Mouse (Mus musculus): ENCODE results near the gene Hoxa10. TPM values are rescaled to one million over a fixed set of nuclear protein-coding genes. Genes with fewer than 3 reads are reported as not detected.

The Hoxa10 gene
- total and polyA plus RNA-seq, 3 experiments = not detected

DNA sequence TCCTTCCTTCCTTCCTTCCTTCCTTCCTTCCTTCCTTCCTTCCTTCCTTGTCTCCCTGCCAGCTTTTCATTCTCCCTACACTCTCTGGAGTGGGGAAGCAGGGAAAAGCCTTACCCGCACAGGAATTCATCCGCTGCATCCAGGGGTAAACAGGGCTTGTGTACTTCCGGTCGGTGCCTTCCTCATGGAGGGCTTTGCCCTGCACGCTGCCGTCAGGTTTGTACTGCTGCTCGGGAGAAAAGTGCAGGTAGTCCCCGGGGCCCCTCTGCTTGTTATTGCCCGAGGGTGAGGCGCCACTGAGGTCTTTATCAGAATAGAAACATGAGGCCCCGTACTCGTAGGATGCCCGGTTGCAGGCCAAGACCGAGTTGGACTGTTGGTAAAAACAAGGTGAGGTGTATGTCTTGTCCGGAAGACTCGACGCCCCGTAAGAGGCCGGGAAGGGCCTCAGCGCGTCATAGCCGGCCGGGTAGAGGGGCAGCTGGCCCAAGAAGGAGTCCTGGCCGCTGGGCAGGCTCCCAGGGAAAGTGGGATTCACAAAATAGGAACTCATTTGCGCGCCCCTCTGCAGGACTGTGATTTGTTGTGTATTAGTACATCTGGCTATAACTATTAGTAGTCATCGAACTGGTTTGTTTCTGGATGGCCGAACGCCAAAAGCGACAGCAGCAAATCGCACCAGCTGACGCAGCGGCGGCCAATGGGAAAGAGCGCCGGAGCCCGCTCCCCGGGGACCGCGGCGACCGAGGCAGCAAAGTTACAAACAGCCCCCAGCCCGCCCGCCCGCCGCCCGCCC, 32.4 kb downstream of the Hoxa10 start, which contains the start of gene Hoxa6:
Hoxa6 (minus strand) TSS at position 651 of the 796 bp plus-strand sequence.
- no peaks in the 10 kb centered on the region for H3K4me1 ChIP-seq (ENCODE audit: control insufficient read depth in 1 of 2, insufficient read depth in 2 of 2, low read length in 2 of 2)
- H3K4me3 ChIP-seq (ENCODE audit: control insufficient read depth in 1 of 2, insufficient read depth in 1 of 2, low read depth in 2 of 2, low read length in 2 of 2) = no peak within 1 kb of the TSS
- DNase-seq (ENCODE audit: low read depth, low spot score) = no peak
- H3K27me3 ChIP-seq (ENCODE audit: control insufficient read depth in 1 of 2, insufficient read depth in 2 of 2, low read length in 2 of 2) = no peaks in the 10 kb centered on the region
- no peak for TF ChIP-seq ETS1 (IDR thresholded peaks at IDR 0.05; ENCODE audit: low read depth, low read length)
- no peak for TF ChIP-seq GATA1 (IDR thresholded peaks at IDR 0.05; ENCODE audit: low read depth, low read length)
- TF ChIP-seq TAL1 (IDR thresholded peaks at IDR 0.05; ENCODE audit: low read length) = no peak
- TF ChIP-seq KAT2A (conservative IDR thresholded peaks at IDR 0.05; ENCODE audit: low read depth, low read length) = no peak
- no peak for TF ChIP-seq RAD21 (IDR thresholded peaks at IDR 0.05; ENCODE audit: low read depth, low read length)
- TF ChIP-seq MAFK (IDR thresholded peaks at IDR 0.05; ENCODE audit: borderline replicate concordance, low read depth, low read length) = no peak
- TF ChIP-seq MYC (IDR thresholded peaks at IDR 0.05; ENCODE audit: low read depth, low read length) = no peak
- TF ChIP-seq CHD2 (IDR thresholded peaks at IDR 0.05; ENCODE audit: low read length) = no peak
- TF ChIP-seq USF2 (IDR thresholded peaks at IDR 0.05; ENCODE audit: borderline replicate concordance in 1 of 2, insufficient read depth in 1 of 2, low read depth in 1 of 2, low read length in 2 of 2) = no peak
- TF ChIP-seq TCF12 (IDR thresholded peaks at IDR 0.05; ENCODE audit: low read depth, low read length) = no peak
- no peak for TF ChIP-seq NRF1 (IDR thresholded peaks at IDR 0.05; ENCODE audit: insufficient read depth, low read depth, low read length, poor library complexity, severe bottlenecking)
- no peak for TF ChIP-seq JUND (IDR thresholded peaks at IDR 0.05; ENCODE audit: low read depth, low read length)
- TF ChIP-seq ELF1 (IDR thresholded peaks at IDR 0.05; ENCODE audit: low read depth, low read length) = no peak
- TF ChIP-seq TBP (IDR thresholded peaks at IDR 0.05; ENCODE audit: low read depth, low read length) = no peak
- TF ChIP-seq CHD1 (IDR thresholded peaks at IDR 0.05; ENCODE audit: low read depth, low read length) = no peak
- no peak for TF ChIP-seq EP300 (IDR thresholded peaks at IDR 0.05; ENCODE audit: low read depth in 1 of 2, low read length in 2 of 2)
- no peak for TF ChIP-seq RCOR1 (IDR thresholded peaks at IDR 0.05; ENCODE audit: low read depth, low read length)
- H3K9ac ChIP-seq (ENCODE audit: control insufficient read depth, low read depth, low read length, poor library complexity, severe bottlenecking) = no peak within 1 kb of the TSS
- no peaks in the 10 kb centered on the region for H3K79me2 ChIP-seq (ENCODE audit: control insufficient read depth, insufficient read depth, low read length, poor library complexity)
- no peaks in the 10 kb centered on the region for H3K9me3 ChIP-seq (replicated peaks; ENCODE audit: insufficient read depth, low read length)
- H3K36me3 ChIP-seq (ENCODE audit: control insufficient read depth in 1 of 2, insufficient read depth in 2 of 2, low read length in 2 of 2) = no peaks in the 10 kb centered on the region
- H3K27ac ChIP-seq (ENCODE audit: control insufficient read depth, low read depth, low read length) = no peak within 1 kb of the TSS

GRCm38 (mm10) chr6:52207684-52207976, 33.0 kb downstream of the Hoxa10 start:
- TF ChIP-seq USF1 (IDR thresholded peaks at IDR 0.05; ENCODE audit: low read depth, low read length) (no peak), ZMIZ1 (IDR thresholded peaks at IDR 0.05; ENCODE audit: low read depth, low read length) (no peak), RAD21 (IDR thresholded peaks at IDR 0.05; ENCODE audit: low read depth, low read length) (no peak), MAZ (IDR thresholded peaks at IDR 0.05; ENCODE audit: low read depth, low read length) (no peak), USF2 (IDR thresholded peaks at IDR 0.05; ENCODE audit: borderline replicate concordance in 1 of 2, insufficient read depth in 1 of 2, low read depth in 1 of 2, low read length in 2 of 2) (no peak), E2F4 (IDR thresholded peaks at IDR 0.05; ENCODE audit: borderline replicate concordance, low read depth, low read length) (no peak)
- Histone ChIP-seq H3K4me3 (ENCODE audit: control insufficient read depth in 1 of 2, insufficient read depth in 1 of 2, low read depth in 2 of 2, low read length in 2 of 2) (no peak overlapping the region), H3K4me1 (ENCODE audit: control insufficient read depth in 1 of 2, insufficient read depth in 2 of 2, low read length in 2 of 2) (no peaks in the 10 kb centered on the region), H3K27ac (ENCODE audit: control insufficient read depth, low read depth, low read length) (no peak overlapping the region), H3K27me3 (ENCODE audit: control insufficient read depth in 1 of 2, insufficient read depth in 2 of 2, low read length in 2 of 2) (no peaks in the 10 kb centered on the region), H3K9me3 (replicated peaks; ENCODE audit: insufficient read depth, low read length) (no peaks in the 10 kb centered on the region), H3K79me2 (ENCODE audit: control insufficient read depth, insufficient read depth, low read length, poor library complexity) (no peaks in the 10 kb centered on the region), H3K9ac (ENCODE audit: control insufficient read depth, low read depth, low read length, poor library complexity, severe bottlenecking) (no peak overlapping the region), H3K36me3 (ENCODE audit: control insufficient read depth in 1 of 2, insufficient read depth in 2 of 2, low read length in 2 of 2) (no peaks in the 10 kb centered on the region)
- no peak for DNase-seq (ENCODE audit: low read depth, low spot score)

Measured in MEL (cell line).